Mouse (Mus musculus): Measurements from ENCODE around the gene Vmn2r8.
"Not testable (repeated sequence)": the region's sequence is repeated elsewhere in the genome, so short reads cannot be mapped to it uniquely, and the experiment has no call there.

Vmn2r8 gene

GRCm38 (mm10) chr5:108808750-108809149, at the start of gene Vmn2r8:
TSS of gene Vmn2r8 (minus strand) at chr5:108808850.
- not testable (repeated sequence) for ATAC-seq (ENCODE audit: insufficient number of reproducible peaks, low FRiP score, low TSS enrichment)

GRCm38 (mm10) chr5:108852501-108852900, 43.9 kb upstream of the Vmn2r8 start, which contains the start of gene Vmn2r9:
TSS of gene Vmn2r9 (minus strand) at chr5:108852601.
- not testable (repeated sequence) for ATAC-seq (ENCODE audit: insufficient number of reproducible peaks, low FRiP score, low TSS enrichment)

- no peak for ATAC-seq (ENCODE audit: insufficient number of reproducible peaks, low FRiP score, low TSS enrichment)
Measured at GRCm38 (mm10) chr5:108849466-108849865, 40.8 kb upstream of the Vmn2r8 start.

GRCm38 (mm10) chr5:108836156-108836555, 27.5 kb upstream of the Vmn2r8 start:
- ATAC-seq (ENCODE audit: insufficient number of reproducible peaks, low FRiP score, low TSS enrichment) = no peak

GRCm38 (mm10) chr5:108823276-108823675, 14.6 kb upstream of the Vmn2r8 start:
- ATAC-seq (ENCODE audit: insufficient number of reproducible peaks, low FRiP score, low TSS enrichment) = no peak

- ATAC-seq (ENCODE audit: insufficient number of reproducible peaks, low FRiP score, low TSS enrichment) = no peak
Measured at GRCm38 (mm10) chr5:108803646-108804045, 5.0 kb downstream of the Vmn2r8 start.

GRCm38 (mm10) chr5:108795263-108795662, 13.4 kb downstream of the Vmn2r8 start, which contains the start of gene Tmed11:
TSS of gene Tmed11 (minus strand) at chr5:108795363.
- not testable (repeated sequence) for ATAC-seq (ENCODE audit: insufficient number of reproducible peaks, low FRiP score, low TSS enrichment)

- not testable (repeated sequence) for ATAC-seq (ENCODE audit: insufficient number of reproducible peaks, low FRiP score, low TSS enrichment)
Measured at GRCm38 (mm10) chr5:108790385-108790784, 18.3 kb downstream of the Vmn2r8 start.

GRCm38 (mm10) chr5:108774630-108775306, 33.9 kb downstream of the Vmn2r8 start, which contains the start of gene Rnf212:
TSS of gene Rnf212 (minus strand) at chr5:108774982.
- ATAC-seq (ENCODE audit: insufficient number of reproducible peaks, low FRiP score, low TSS enrichment) = no peak

GRCm38 (mm10) chr5:108760002-108760401, 48.6 kb downstream of the Vmn2r8 start:
- no peak for ATAC-seq (ENCODE audit: insufficient number of reproducible peaks, low FRiP score, low TSS enrichment)

- ATAC-seq (ENCODE audit: insufficient number of reproducible peaks, low FRiP score, low TSS enrichment) = no peak
Measured at GRCm38 (mm10) chr5:108758396-108758795, 50.3 kb downstream of the Vmn2r8 start.

- not testable (repeated sequence) for ATAC-seq (ENCODE audit: insufficient number of reproducible peaks, low FRiP score, low TSS enrichment)
Measured at GRCm38 (mm10) chr5:108751258-108751657, 57.4 kb downstream of the Vmn2r8 start.

GRCm38 (mm10) chr5:108750328-108751210, 58.1 kb downstream of the Vmn2r8 start:
- no peak for ATAC-seq (ENCODE audit: insufficient number of reproducible peaks, low FRiP score, low TSS enrichment)

GRCm38 (mm10) chr5:108744629-108745028, 64.0 kb downstream of the Vmn2r8 start:
- no peak for ATAC-seq (ENCODE audit: insufficient number of reproducible peaks, low FRiP score, low TSS enrichment)

GRCm38 (mm10) chr5:108743856-108744255, 64.8 kb downstream of the Vmn2r8 start:
- ATAC-seq (ENCODE audit: insufficient number of reproducible peaks, low FRiP score, low TSS enrichment) = no peak

GRCm38 (mm10) chr5:108742596-108742995, 66.1 kb downstream of the Vmn2r8 start:
- no peak for ATAC-seq (ENCODE audit: insufficient number of reproducible peaks, low FRiP score, low TSS enrichment)

GRCm38 (mm10) chr5:108741844-108742243, 66.8 kb downstream of the Vmn2r8 start:
- ATAC-seq (ENCODE audit: insufficient number of reproducible peaks, low FRiP score, low TSS enrichment) = no peak
